Mouse (Mus musculus): ENCODE measurements around the gene Spcs2.

Gene Spcs2

GRCm38 (mm10) chr7:99863362-99863761 lies at the start of gene Spcs2:
Gene Spcs2, minus strand, starts transcription at chr7:99863462.
- DNase-seq (ENCODE audit: low spot score in 2 of 2): no peak

GRCm38 (mm10) chr7:99911038-99911437 lies 47.8 kb upstream of the Spcs2 start:
- no peak for DNase-seq (ENCODE audit: low spot score in 2 of 2)

GRCm38 (mm10) chr7:99907463-99907862 lies 44.2 kb upstream of the Spcs2 start:
- DNase-seq (ENCODE audit: low spot score in 2 of 2): no peak

DNA sequence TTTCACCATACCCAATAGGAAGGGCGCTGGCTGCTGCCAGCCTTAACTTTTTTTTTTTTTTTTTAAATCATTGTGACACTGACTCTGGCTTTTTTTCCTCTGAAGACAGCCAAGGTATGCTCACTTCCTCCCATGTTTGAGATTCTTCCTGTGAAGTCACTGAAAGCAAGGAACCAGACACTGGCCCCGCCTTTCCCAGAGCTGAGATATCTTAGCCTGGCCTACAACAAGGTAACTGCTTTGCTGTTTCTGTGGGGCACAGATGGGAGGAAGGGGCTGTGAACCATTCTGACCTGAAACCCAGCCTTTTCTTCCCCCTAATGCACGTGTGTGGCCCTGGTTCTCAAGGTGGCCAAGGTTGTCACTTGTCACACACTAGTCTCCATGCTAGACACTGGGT lies 43.1 kb upstream of the Spcs2 start:
- no peak for DNase-seq (ENCODE audit: low spot score in 2 of 2)

DNA sequence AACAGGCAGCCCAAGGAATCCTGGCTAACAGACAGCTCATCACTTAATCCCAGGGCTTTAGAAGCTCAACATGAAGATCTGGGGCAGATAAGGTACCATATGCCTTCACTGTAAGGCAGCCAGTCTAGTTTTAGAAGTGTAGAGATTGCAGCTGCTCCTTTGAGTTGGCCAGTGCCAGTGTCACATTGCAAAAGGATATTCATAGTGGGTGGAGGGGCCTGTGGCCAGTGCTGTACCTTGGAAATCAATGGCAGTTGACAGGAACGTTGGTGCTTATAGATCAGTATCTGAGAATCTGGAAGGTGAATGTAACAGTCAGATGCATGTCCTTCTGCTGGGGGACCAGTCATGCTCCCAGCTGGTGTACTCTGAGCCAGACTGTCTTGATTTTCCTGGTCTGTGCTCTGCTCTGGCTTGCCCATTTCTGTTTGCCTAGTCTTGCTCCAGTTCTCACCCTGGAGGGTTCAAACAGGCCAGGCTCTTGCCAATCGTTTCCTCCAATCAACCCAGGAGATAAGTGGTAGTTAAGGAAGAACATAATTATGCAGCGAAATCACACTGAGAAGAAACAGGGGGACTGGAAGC lies 41.3 kb upstream of the Spcs2 start:
- no peak for DNase-seq (ENCODE audit: low spot score in 2 of 2)

DNA sequence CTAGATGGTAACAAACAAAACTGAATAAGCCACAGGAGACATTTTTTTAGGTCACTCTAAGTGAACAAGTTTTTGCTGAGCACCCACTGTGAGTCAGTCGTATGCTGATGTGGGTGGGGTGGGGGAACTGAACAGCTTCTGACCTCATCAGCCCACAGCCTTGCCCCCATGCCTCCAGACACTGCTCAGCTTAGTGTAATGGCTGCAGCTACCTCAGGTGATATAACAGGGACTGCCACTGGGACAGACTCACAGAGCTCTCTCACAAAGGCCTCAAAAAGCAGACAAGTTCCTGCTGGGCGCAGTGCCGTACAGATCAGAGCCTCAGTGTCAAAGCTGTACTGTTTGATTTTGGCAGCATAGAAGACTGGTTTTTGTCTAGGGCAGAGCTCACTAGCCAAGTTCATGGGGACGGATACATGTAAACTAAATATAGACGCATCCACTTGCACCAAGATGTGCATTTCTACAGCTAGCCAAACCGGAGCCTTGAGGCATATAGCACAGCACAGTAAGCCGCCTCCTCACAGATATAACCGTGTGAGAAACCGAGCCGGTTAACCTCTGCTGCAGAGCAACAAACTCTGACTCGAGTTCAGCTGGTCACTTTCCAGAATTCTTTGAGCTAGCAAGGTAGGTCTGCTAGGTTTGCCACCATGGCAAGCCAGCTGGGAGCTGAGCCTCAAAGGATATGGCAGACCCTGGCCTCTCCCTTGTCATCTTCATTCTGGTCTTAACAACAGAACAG lies 39.8 kb upstream of the Spcs2 start:
- DNase-seq (ENCODE audit: low spot score in 2 of 2): no peak

DNA sequence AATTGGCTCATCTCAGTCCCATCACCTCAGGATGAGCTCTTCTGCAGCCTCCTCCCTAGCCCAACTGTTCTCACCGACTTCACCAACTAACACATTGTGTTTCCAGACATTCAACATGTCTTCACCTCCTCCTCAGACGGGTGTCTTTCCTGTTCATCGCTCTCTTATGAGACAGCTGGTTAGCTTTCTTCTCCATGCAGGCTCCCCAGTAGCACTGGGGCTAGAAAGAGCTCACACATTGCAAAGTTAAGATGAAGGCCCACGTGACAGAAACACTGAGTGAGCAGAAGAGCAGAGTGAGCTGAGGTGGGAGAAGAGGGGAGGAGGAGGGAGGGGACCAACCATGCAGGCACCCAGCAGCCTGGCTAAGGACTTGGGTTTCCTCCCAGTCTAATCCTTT lies 38.9 kb upstream of the Spcs2 start:
- DNase-seq (ENCODE audit: low spot score in 2 of 2): peak in 1 of 2 experiments; percentile 72

DNA sequence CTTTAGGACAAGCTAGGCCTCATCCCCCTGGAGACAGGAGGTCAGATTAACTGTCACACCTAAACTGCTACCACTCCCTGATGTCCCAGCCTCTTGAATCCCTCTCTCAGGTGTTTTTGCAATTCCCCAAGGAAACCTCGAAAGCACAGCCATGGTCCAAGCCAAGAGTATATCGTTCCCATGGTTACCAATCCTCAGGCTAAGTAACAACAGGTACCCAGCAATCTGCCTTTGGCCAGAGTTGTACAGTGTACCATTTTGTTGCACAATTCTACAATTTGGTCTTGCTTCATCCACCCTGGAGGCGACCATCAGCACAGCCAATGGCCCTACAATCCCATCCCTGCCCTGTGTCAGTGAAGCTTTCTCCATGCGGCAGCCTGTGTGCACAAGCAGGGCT lies 33.6 kb upstream of the Spcs2 start:
- DNase-seq (ENCODE audit: low spot score in 2 of 2): no peak

DNA sequence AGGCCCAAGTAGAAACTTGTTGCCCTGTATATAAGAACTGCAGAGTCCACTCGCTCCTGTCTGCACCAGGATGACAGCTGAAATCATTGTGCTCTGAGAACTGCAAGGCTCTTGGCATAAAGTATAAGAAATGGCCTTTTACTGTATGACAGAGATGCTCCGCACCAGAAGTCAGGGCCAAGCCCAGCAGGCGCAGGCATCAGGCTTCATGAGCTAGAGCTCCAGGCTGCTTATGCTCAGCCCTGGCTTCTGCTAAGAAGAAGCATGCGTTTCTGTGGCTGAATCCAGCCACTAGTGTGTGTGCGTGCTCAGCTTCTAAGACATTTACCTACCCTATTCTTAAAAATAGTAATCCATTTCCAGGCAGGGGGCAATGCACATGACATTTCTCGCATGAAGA lies 31.2 kb upstream of the Spcs2 start:
- DNase-seq (ENCODE audit: low spot score in 2 of 2): no peak

DNA sequence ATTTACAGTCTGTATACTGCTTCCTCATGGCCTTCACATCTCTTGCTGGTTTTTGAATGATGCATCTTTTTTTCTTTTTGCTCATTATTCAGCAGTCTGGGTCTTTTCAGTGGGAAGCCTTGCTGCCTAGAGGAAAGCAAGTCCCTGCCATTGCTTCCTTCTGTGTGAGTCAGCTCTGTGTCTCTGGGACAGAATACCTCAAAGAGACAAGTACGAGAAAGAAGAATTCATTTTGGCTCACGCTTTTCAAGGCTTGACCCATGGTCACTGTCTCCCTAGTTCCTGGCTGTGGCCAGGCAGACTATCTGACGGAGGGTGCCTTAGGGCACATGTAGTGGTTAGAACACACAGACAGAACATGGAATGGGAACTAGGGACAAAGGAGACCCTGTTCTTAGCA lies 30.7 kb upstream of the Spcs2 start:
- no peak for DNase-seq (ENCODE audit: low spot score in 2 of 2)

- DNase-seq (ENCODE audit: low spot score in 2 of 2): no peak
Observed at GRCm38 (mm10) chr7:99892351-99892750, 29.1 kb upstream of the Spcs2 start.

DNA sequence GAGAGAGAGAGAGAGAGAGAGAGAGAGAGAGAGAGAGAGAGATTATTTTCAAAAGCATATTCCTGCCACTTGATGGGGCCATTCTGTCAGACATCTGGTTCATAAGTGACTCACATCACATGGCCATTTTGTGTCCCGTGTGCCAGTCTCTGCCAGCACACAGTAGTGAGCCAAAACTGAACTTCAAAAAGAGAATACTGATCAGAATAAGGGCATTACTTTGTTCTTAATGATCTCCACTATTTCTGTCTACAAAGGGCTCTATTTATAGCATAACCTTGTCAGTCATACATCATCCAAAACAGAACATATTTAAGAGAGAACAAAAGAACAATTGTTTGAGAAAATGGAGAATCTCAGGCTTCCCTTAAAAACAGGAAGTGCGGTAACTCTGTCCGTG lies 28.2 kb upstream of the Spcs2 start:
- no peak for DNase-seq (ENCODE audit: low spot score in 2 of 2)

GRCm38 (mm10) chr7:99890168-99890755 lies 27.0 kb upstream of the Spcs2 start:
- peak in 1 of 2 experiments; percentile 11 for DNase-seq (ENCODE audit: low spot score in 2 of 2)

DNA sequence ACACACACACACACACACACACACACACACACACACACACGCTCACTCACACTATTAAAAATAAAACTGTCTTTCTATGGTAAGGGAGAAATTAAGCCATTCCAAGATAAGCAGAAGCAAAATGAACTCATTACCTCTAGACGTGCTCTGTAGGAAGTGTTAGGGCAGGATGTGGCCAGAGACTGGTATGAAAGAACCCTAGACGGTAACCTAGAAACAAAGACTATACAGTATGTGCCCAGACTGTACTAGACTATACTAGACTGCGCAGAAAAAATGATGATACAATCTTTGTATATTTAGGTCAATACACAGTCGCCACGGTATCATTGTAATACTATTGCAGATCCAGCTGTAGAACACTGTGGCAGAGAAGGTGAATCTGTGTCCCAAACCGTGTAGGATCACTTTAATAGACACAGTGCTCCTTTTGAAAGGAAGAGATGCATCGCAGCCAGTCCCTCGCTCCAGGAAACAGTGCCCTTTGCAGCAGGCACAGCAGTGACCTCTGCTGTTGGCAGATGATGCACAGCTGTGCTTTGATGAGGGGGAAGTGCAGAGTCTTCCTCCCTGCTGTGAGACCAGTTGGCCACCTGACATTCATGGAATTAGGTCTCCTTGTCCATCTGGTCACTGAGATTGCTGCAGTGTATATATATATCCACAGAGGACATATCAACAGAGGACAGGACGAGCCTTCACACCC lies 26.1 kb upstream of the Spcs2 start:
- no peak for DNase-seq (ENCODE audit: low spot score in 2 of 2)

DNA sequence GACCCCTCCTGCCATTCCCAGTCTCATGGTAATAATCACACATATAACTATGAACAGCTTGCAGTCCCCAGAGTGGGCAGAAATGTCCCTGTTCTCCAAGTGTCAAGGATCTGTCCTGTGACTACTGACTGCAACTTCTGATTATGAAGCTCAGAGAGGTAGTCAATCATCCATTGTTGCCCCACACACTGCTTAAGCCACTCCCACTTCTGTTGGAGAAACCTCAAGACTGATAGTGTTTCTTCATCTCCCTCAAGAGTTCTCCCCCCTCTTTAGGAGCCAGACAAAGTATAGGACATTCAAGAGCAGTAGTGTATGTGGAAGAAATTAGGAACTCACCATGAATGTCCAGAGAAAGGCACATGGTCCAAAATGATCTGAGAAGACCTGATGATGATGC lies 24.5 kb upstream of the Spcs2 start:
- DNase-seq (ENCODE audit: low spot score in 2 of 2): no peak

- no peak for DNase-seq (ENCODE audit: low spot score in 2 of 2)
Observed at GRCm38 (mm10) chr7:99887230-99887735, 24.0 kb upstream of the Spcs2 start.

DNA sequence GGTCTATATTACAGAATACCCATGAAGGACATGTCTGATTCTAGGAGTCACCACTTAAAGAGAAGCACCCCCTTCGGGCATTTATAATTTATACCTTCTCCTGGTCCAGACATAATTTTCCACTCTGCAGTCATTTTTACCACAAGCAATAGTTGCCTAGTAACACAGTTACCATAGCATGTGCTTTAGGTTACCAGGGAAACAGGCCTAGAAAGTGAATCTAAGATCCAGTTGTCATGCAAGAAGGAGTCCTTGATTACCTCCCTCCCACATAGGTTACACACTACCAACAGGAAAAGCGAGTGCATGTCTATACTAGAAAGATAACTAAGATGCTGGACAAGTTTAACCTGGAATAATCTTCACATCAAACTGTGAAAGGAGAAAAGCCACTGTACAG lies 15.0 kb upstream of the Spcs2 start:
- peak; percentile 6 to 41 for DNase-seq (ENCODE audit: low spot score in 2 of 2)

DNA sequence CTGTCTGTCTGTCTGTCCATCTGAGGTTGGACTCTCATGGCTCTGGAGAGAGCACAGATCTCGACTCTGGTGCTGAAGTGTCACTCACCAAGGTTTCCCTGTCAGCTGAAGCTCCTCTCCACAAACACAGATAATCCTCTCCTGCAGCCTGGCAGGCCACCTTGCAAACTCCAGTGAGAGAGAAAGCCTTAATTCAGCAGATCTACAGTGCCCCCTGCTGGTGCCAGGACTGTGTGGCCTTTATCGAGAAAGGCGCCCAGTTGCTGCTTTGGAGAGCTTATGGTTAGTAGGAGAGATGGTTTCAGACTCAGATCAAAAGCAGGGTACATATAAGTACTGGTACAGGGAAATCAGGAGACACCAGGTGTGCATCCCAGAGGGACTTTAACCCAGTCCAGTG lies 13.1 kb upstream of the Spcs2 start:
- peak; percentile 87 to 92 for DNase-seq (ENCODE audit: low spot score in 2 of 2)

DNA sequence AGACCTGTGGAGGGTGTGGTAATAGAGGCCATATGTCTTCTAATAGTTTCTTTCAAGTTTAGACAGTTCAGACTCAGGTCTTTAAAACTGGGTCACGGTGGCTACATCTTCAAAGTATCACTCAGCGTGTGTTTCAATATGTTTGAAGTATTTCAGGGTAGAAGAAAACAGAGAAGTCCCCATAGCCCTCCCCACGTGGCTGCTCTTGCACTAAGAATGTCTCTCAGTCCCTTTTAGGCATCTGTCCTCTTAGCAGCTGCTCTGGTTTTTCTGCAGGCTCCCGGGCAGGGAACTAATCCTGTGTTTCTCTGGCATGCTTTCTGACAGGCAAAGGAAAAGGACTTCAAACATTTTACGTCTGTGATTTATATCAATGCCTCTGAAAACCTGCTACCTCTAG lies 12.6 kb upstream of the Spcs2 start:
- no peak for DNase-seq (ENCODE audit: low spot score in 2 of 2)

- DNase-seq (ENCODE audit: low spot score in 2 of 2): no peak
Observed at GRCm38 (mm10) chr7:99873965-99874364, 10.7 kb upstream of the Spcs2 start.

- no peak for DNase-seq (ENCODE audit: low spot score in 2 of 2)
Observed at GRCm38 (mm10) chr7:99869296-99869695, 6.0 kb upstream of the Spcs2 start.

- no peak for DNase-seq (ENCODE audit: low spot score in 2 of 2)
Observed at GRCm38 (mm10) chr7:99865219-99865618, 2.0 kb upstream of the Spcs2 start.
